Mouse (Mus musculus) ES-E14 (cell line): ENCODE measurements at regions not wholly inside any gene's neighbourhood (a gene's known extent, or its start where the extent isn't known, plus 50 kb on each side); places are given as distances from the start of the nearest gene placed in this dataset.
A peak's percentile ranks its signal among the peaks of the same experiment; 100 is the strongest.
"Not testable (repeated sequence)": the region's sequence is repeated elsewhere in the genome, so short reads cannot be mapped to it uniquely, and the experiment has no call there.

Experiments used
- DNase-seq: peaks from one replicate; pipeline ENCODE4 v3.0.0-alpha.2; 2013; ENCODE audit warnings: low read depth, low spot score
- H3K27ac ChIP-seq: 2 replicates; pipeline ENCODE4 v1.5.1; 2012; ENCODE audit warnings: low read depth, mild to moderate bottlenecking, low read length, moderate library complexity, mixed read lengths; ENCODE audit not compliant: poor library complexity, insufficient read depth, severe bottlenecking
- H3K36me3 ChIP-seq: 2 replicates; pipeline ENCODE4 v1.6.1; 2012; ENCODE audit warnings: mild to moderate bottlenecking, low read length, moderate library complexity, mixed read lengths; ENCODE audit not compliant: control insufficient read depth, poor library complexity, insufficient read depth, severe bottlenecking
- H3K4me1 ChIP-seq, 2 experiments: fragments of 150-350 bp in 1 of 2; sonication (generic) in 1 of 2; 2 replicates each; pipeline ENCODE4 v1.6.1; 2012; ENCODE audit warnings: low read length in 2 of 2, mild to moderate bottlenecking in 1 of 2, mixed read lengths in 1 of 2; ENCODE audit not compliant: control insufficient read depth in 2 of 2, insufficient read depth in 2 of 2, poor library complexity in 1 of 2
- H3K4me3 ChIP-seq, 2 experiments: fragments of 150-350 bp in 1 of 2; sonication (generic) in 1 of 2; 2 replicates each; pipeline ENCODE4 v1.5.1; 2012; ENCODE audit warnings: low read length in 2 of 2, low read depth in 1 of 2, mild to moderate bottlenecking in 1 of 2, mixed read lengths in 1 of 2; ENCODE audit not compliant: insufficient read depth in 1 of 2, poor library complexity in 1 of 2, severe bottlenecking in 1 of 2
- H3K9ac ChIP-seq: 2 replicates; pipeline ENCODE4 v1.6.1; 2012; ENCODE audit warnings: low read depth, mild to moderate bottlenecking, low read length, mixed read lengths; ENCODE audit not compliant: poor library complexity, insufficient read depth, severe bottlenecking
- H3K9me3 ChIP-seq: fragments of 150-350 bp; sonication (generic); 2 replicates; pipeline ENCODE4 v1.6.1; 2012; ENCODE audit warnings: low read depth, mild to moderate bottlenecking, low read length; ENCODE audit not compliant: control insufficient read depth, insufficient read depth
- CHD2 ChIP-seq: IDR thresholded peaks from 2 replicates; pipeline ENCODE4 v1.6.1; 2014; ENCODE audit warnings: mild to moderate bottlenecking, low read depth, low read length, inconsistent platforms
- HCFC1 ChIP-seq: IDR thresholded peaks from 2 replicates; pipeline ENCODE4 v1.6.1; 2012; ENCODE audit warnings: low read length, inconsistent platforms, borderline replicate concordance; ENCODE audit not compliant: insufficient read depth
- MAFK ChIP-seq: IDR thresholded peaks from 2 replicates; pipeline ENCODE4 v1.6.1; 2014; ENCODE audit warnings: mild to moderate bottlenecking, low read depth, low read length, inconsistent platforms; ENCODE audit not compliant: insufficient read depth
- ZC3H11A ChIP-seq: IDR thresholded peaks from 2 replicates; pipeline ENCODE4 v1.6.1; 2012; ENCODE audit warnings: low read depth, mild to moderate bottlenecking, inconsistent platforms, low read length, borderline replicate concordance
- ZNF384 ChIP-seq: IDR thresholded peaks from 2 replicates; pipeline ENCODE4 v1.6.1; 2012; ENCODE audit warnings: low read depth, low read length, inconsistent platforms
- in situ Hi-C, 2 experiments: fragments of 600-800 bp; cut with MboI; formaldehyde crosslinking; loops; one replicate each; pipeline ENCODE4 v1.15.1; 2025; ENCODE audit warnings: low sequenced_read_pairs in 2 of 2, inconsistent platforms in 1 of 2; ENCODE audit not compliant: unreplicated experiment in 2 of 2

DNA sequence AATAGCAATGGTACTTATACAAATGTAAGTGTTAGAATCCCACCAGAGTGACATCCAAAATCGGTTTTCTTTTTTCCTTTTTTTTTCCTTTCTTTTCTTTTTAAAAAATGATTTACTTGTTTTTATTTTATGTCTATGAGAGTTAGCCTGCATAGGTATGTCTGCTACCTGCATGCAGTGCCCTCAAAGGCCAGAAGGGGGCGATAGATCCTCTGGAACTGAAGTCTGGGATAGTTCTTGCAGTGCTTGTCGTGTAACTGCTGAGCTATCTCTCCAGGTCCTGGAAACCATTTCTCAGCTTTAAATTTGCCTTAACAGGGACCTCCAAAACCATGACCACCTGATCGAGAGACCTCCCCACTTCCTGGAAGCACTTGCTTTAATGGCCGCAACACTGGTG, 93.8 kb downstream of the Defb7 start:
- peak; percentile 26; the same call in 1 of the 2 replicates for TF ChIP-seq ZC3H11A
- no peak for TF ChIP-seq MAFK
- Histone ChIP-seq H3K4me1 (no peaks in the 10 kb centered on the region), H3K4me3 (no peak overlapping the region), H3K9me3 (no peaks in the 10 kb centered on the region), H3K36me3 (no peaks in the 10 kb centered on the region), H3K9ac (no peak overlapping the region), H3K27ac (no peak overlapping the region)
- peak; percentile 45 for DNase-seq
- in situ Hi-C loops = no loop called here

GRCm38 (mm10) chr8:19601542-19601941, 106.6 kb downstream of the Defb7 start:
- in situ Hi-C loops, H3K9ac ChIP-seq, DNase-seq, H3K27ac ChIP-seq, H3K4me3 ChIP-seq, H3K36me3 ChIP-seq, H3K9me3 ChIP-seq, H3K4me1 ChIP-seq: not testable (repeated sequence)

DNA sequence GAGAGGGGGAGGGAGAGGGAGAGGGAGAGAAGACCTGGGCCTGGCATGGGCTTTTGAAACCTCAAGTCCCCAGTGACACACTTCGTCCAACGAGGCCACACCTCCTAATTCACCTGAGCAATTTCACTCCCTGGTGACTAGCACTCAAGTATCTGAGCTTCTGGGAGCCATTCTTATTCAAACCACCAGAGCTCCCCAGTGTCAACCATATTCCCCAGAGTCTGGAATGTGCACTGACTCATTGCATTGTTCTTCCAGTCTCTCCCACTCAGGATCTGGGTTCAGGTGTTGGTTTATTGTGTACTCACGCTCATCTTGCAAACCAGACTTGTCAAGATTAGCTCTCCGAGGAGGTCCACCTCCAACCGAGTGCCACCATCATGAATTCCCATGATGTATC, 111.7 kb downstream of the Defb7 start:
- Histone ChIP-seq H3K9ac (no peak overlapping the region), H3K4me3 (no peak overlapping the region), H3K9me3 (no peaks in the 10 kb centered on the region), H3K36me3 (no peaks in the 10 kb centered on the region), H3K27ac (no peak overlapping the region), H3K4me1 (no peaks in the 10 kb centered on the region)
- in situ Hi-C loops = no loop called here
- no peak for TF ChIP-seq ZNF384
- TF ChIP-seq CHD2 = no peak
- no peak for TF ChIP-seq MAFK
- TF ChIP-seq ZC3H11A = no peak
- TF ChIP-seq HCFC1 = no peak
- DNase-seq = no peak

GRCm38 (mm10) chr8:19627514-19627913, 101.9 kb upstream of the 4930467E23Rik start:
- Histone ChIP-seq H3K4me3 (no peak overlapping the region), H3K9ac (no peak overlapping the region), H3K27ac (no peak overlapping the region), H3K36me3 (no peaks in the 10 kb centered on the region), H3K9me3 (no peaks in the 10 kb centered on the region), H3K4me1 (no peaks in the 10 kb centered on the region)
- no peak for DNase-seq
- TF ChIP-seq CHD2 (no peak), ZC3H11A (no peak)
- in situ Hi-C loops = no loop called here

- H3K9ac ChIP-seq, H3K27ac ChIP-seq, H3K4me1 ChIP-seq, H3K36me3 ChIP-seq, in situ Hi-C loops, H3K9me3 ChIP-seq, H3K4me3 ChIP-seq: not testable (repeated sequence)
- peak; percentile 13 for DNase-seq
These were observed 80.8 kb upstream of the 4930467E23Rik start for GRCm38 (mm10) chr8:19648591-19648990.
